Mouse (Mus musculus): ENCODE results near the gene Cfap36. TPM values are rescaled to one million over a fixed set of nuclear protein-coding genes. Genes with fewer than 3 reads are reported as not detected.

The Cfap36 gene
- polyA plus RNA-seq, 1 experiment from 2014 or later = 127 TPM

DNA sequence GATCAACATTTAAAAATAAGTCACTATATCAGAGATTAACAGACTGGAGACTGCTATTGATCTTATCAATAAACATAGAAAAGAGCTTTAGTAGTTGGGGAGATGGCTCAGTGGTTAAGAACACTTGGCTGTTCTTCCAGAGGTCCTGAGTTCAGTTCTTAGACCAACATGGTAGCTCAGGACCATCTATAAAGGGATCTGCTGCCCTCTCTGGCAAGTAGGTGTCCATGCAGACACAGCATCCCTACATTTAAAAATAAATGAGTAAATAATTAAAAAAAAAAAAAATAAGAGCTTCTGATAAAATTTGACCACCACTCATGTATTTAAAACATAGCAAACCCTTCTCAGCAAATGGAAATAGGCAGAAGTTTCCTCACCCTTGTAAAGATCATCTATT, 9.2 kb downstream of the Cfap36 start:
- Histone ChIP-seq H3K4me3 (no peak overlapping the region), H3K4me1 (replicated peaks) (no peaks in the 10 kb centered on the region; the same call in 1 of the 2 replicates), H3K9ac (no peak overlapping the region), H3K9me3 (no peaks in the 10 kb centered on the region), H3K36me3 (peaks cover 31% of the 10 kb centered on the region), H3K27ac (replicated peaks) (no peak overlapping the region), H3K4me2 (no peak overlapping the region), H3K27me3 (no peaks in the 10 kb centered on the region)
- no peak for ATAC-seq (ENCODE audit: low FRiP score, low read depth)

DNA sequence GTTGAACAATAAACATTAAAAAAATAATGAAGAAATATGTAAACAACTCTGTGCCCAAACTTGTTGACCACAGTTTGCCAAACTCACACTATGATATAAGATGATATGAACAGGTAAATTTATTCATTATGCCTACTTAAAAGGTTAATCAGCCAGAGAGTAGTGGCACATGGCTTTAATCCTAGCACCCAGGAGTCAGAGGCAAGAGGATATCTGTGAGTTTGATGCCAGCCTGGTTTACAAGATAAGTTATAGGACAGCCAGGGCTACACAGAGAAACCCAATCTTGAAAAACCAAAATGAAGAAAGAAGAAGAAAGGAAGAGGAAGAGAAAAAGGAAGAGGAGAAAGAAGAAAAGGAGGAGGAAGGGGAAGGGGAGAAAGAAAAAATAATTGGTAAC, 9.8 kb downstream of the Cfap36 start:
- Histone ChIP-seq H3K4me1 (replicated peaks) (no peaks in the 10 kb centered on the region; the same call in 1 of the 2 replicates), H3K4me3 (no peak overlapping the region)
- ATAC-seq (ENCODE audit: low FRiP score, low read depth) = no peak

DNA sequence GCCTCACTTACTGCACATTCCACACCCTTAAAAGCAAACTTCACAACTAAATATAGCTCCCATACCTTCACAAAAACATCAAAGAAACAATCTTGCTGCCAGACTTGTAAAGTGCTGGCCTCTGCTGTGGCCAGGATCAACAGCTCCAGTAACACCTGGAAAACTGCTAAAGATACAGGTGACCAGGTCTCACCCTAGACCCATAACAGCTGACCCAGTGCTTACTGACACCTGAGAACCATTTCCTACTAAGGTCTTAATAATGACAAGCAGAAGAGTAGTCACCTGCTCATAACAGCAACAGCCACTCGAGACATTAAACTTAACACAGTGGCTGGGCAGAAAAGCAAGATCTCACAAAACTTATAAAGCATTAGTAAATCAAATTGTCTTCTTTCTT, 13.6 kb downstream of the Cfap36 start:
- Histone ChIP-seq H3K27ac (replicated peaks) (no peak overlapping the region), H3K4me2 (no peak overlapping the region), H3K27me3 (no peaks in the 10 kb centered on the region), H3K4me1 (replicated peaks) (no peaks in the 10 kb centered on the region; the same call in 1 of the 2 replicates), H3K36me3 (peaks cover 29% of the 10 kb centered on the region), H3K4me3 (no peak overlapping the region), H3K9me3 (no peaks in the 10 kb centered on the region), H3K9ac (no peak overlapping the region)
- 90% methylated on average over 1 of the region's 1 CpGs for WGBS
- ATAC-seq (ENCODE audit: low FRiP score, low read depth) = no peak

More for the DNA sequence above, 9.8 kb downstream of the Cfap36 start:
- Histone ChIP-seq H3K36me3 (peaks cover 30% of the 10 kb centered on the region), H3K27ac (replicated peaks) (no peak overlapping the region), H3K27me3 (no peaks in the 10 kb centered on the region), H3K9me3 (no peaks in the 10 kb centered on the region), H3K9ac (no peak overlapping the region), H3K4me2 (no peak overlapping the region)

DNA sequence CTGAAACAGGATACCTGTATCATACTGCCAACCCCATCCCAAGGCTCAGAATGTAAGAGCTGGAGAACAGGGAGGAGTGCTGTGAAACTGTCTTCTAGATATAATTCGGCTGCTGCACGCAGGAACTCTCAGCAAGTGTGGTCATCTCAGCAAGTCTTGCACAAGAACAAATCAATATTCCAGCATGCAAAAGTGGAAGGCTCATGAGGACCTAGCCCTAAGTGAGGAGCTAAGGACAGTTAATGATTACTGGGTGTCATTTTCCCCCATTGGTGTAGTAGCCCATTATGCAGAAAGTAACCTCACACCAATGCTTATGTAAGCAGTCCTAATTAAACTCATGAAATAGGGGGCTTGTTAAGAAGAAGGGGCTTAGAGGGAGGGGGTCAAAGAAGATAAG, 18.3 kb downstream of the Cfap36 start:
- H3K27ac ChIP-seq (replicated peaks) = no peak overlapping the region
- no peak for ATAC-seq (ENCODE audit: low FRiP score, low read depth)
- H3K36me3 ChIP-seq = peaks cover 45% of the 10 kb centered on the region
- no peaks in the 10 kb centered on the region for H3K27me3 ChIP-seq
- no peaks in the 10 kb centered on the region for H3K4me1 ChIP-seq (replicated peaks)
- H3K4me3 ChIP-seq = no peak overlapping the region
- H3K9me3 ChIP-seq = no peaks in the 10 kb centered on the region
- H3K4me2 ChIP-seq = no peak overlapping the region
- 93% methylated on average over 2 of the region's 2 CpGs for WGBS
- H3K9ac ChIP-seq = no peak overlapping the region

DNA sequence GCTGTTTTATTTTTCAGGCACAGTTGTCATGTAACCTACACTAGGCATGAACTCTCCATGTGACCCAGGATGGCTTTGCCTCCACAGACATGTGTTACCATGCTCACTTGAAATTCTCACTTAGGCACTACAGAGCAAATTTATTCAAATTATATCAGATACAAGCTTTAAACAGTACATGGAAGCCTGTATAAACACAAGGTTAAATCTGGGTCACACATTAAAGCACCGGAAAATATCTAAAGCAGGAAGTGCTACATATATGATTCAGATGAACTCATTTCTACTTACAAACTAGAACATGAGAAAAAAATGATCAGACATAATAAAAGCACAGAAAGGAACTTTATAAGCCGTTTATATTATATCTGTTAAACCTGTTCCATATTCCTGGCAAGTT, 22.5 kb downstream of the Cfap36 start:
- Histone ChIP-seq H3K9ac (no peak overlapping the region), H3K4me1 (replicated peaks) (no peaks in the 10 kb centered on the region), H3K27me3 (no peaks in the 10 kb centered on the region), H3K4me3 (no peak overlapping the region), H3K9me3 (no peaks in the 10 kb centered on the region), H3K36me3 (peaks cover 59% of the 10 kb centered on the region), H3K4me2 (no peak overlapping the region), H3K27ac (replicated peaks) (no peak overlapping the region)
- ATAC-seq (ENCODE audit: low FRiP score, low read depth) = no peak
- 95% methylated on average over 2 of the region's 2 CpGs for WGBS

DNA sequence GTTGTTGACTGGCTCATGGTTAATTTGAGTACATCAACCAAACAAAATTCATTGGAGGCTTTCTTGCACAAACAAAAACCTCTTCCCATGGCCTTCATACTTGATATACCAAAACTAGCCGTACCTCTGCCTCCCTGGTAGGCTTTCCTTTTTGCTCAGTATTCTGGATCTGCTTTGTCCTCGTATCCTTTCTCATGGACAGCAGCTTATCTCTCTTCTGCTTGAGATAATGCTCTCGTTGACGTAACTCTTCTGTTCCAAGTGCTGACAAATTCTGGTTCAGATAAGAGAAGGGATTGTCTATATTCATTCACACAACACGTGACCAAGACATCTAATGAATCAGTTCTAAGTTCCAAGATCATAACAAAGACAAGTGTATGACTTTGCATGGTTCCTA, 24.9 kb downstream of the Cfap36 start:
- no peaks in the 10 kb centered on the region for H3K4me1 ChIP-seq (replicated peaks)
- H3K36me3 ChIP-seq = peaks cover 58% of the 10 kb centered on the region
- no peak overlapping the region for H3K9ac ChIP-seq
- H3K27me3 ChIP-seq = no peaks in the 10 kb centered on the region
- H3K4me2 ChIP-seq = no peak overlapping the region
- ATAC-seq (ENCODE audit: low FRiP score, low read depth) = no peak
- H3K27ac ChIP-seq (replicated peaks) = no peak overlapping the region
- 95% methylated on average over 5 of the region's 5 CpGs for WGBS
- H3K4me3 ChIP-seq = no peak overlapping the region
- H3K9me3 ChIP-seq = no peaks in the 10 kb centered on the region

DNA sequence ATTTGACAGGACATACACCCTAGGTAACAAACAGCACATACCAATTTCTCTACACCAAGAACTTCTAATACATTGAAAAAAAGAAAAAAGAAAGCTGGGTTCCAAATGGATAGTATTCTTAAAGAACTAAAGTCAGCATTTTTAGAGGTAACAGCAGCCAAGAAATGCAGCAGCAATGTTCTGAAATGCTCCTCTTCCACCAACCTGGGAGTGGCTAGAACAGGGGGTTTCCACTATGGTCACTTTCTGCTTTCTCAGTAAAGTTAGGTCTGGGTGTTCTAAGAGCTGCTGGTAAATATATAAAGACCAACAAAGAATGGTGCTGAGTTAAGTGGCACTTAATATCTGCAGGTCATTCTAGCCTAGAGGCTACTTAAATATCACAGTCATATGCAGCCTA, 28.2 kb downstream of the Cfap36 start:
- Histone ChIP-seq H3K9me3 (no peaks in the 10 kb centered on the region), H3K4me1 (replicated peaks) (no peaks in the 10 kb centered on the region), H3K9ac (no peak overlapping the region), H3K27me3 (no peaks in the 10 kb centered on the region), H3K4me2 (no peak overlapping the region), H3K36me3 (peaks cover 72% of the 10 kb centered on the region), H3K27ac (replicated peaks) (no peak overlapping the region), H3K4me3 (no peak overlapping the region)
- no peak for ATAC-seq (ENCODE audit: low FRiP score, low read depth)

- 93% methylated on average over 2 of the region's 2 CpGs for WGBS
Measured at GRCm38 (mm10) chr11:29216196-29216595, 31.0 kb downstream of the Cfap36 start.

GRCm38 (mm10) chr11:29209774-29210173, 37.4 kb downstream of the Cfap36 start:
- peaks cover 36% of the 10 kb centered on the region for H3K36me3 ChIP-seq
- H3K27ac ChIP-seq (replicated peaks) = no peak overlapping the region
- no peaks in the 10 kb centered on the region for H3K4me1 ChIP-seq (replicated peaks)
- H3K4me3 ChIP-seq = no peak overlapping the region
- H3K27me3 ChIP-seq = no peaks in the 10 kb centered on the region
- WGBS = 93% methylated on average over 2 of the region's 2 CpGs
- no peak overlapping the region for H3K9ac ChIP-seq
- no peak for ATAC-seq (ENCODE audit: low FRiP score, low read depth)
- H3K4me2 ChIP-seq = no peak overlapping the region
- H3K9me3 ChIP-seq = no peaks in the 10 kb centered on the region

More at GRCm38 (mm10) chr11:29216196-29216595, 31.0 kb downstream of the Cfap36 start:
- Histone ChIP-seq H3K4me3 (no peak overlapping the region), H3K36me3 (peaks cover 64% of the 10 kb centered on the region), H3K27ac (replicated peaks) (no peak overlapping the region), H3K9ac (no peak overlapping the region), H3K9me3 (no peaks in the 10 kb centered on the region), H3K27me3 (no peaks in the 10 kb centered on the region), H3K4me1 (replicated peaks) (no peaks in the 10 kb centered on the region), H3K4me2 (no peak overlapping the region)
- ATAC-seq (ENCODE audit: low FRiP score, low read depth) = no peak

DNA sequence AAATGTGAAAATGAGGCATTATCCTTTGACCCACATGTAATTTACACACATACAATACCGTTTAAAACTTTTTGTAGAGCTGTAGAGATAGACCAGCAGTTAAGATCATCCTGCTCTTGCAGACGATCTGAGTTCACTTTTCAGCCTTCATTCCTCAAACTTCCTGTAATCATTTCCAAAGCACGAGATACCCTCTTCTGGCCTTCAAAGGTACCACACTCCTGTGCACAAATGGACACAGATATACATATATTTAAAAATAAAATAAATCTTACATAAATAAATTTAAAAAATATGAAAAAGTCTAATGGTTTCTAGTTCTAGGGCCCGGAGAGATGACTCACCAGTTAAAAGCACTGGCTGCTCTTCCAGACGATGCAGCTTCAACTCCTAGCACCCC, 43.6 kb downstream of the Cfap36 start:
- no peak overlapping the region for H3K27ac ChIP-seq (replicated peaks)
- no peaks in the 10 kb centered on the region for H3K4me1 ChIP-seq (replicated peaks)
- no peak overlapping the region for H3K4me2 ChIP-seq
- H3K4me3 ChIP-seq = no peak overlapping the region
- no peak for ATAC-seq (ENCODE audit: low FRiP score, low read depth)
- no peaks in the 10 kb centered on the region for H3K27me3 ChIP-seq
- peaks cover 42% of the 10 kb centered on the region for H3K36me3 ChIP-seq
- WGBS = 81% methylated on average over 5 of the region's 5 CpGs
- no peaks in the 10 kb centered on the region for H3K9me3 ChIP-seq
- H3K9ac ChIP-seq = no peak overlapping the region

GRCm38 (mm10) chr11:29188981-29189380, 58.2 kb downstream of the Cfap36 start:
- Histone ChIP-seq H3K9ac (no peak overlapping the region), H3K4me1 (replicated peaks) (no peaks in the 10 kb centered on the region), H3K27ac (replicated peaks) (no peak overlapping the region), H3K27me3 (no peaks in the 10 kb centered on the region), H3K4me2 (no peak overlapping the region), H3K9me3 (no peaks in the 10 kb centered on the region), H3K36me3 (peaks cover 35% of the 10 kb centered on the region), H3K4me3 (no peak overlapping the region)
- ATAC-seq (ENCODE audit: low FRiP score, low read depth) = no peak
- WGBS = 88% methylated on average over 2 of the region's 2 CpGs

GRCm38 (mm10) chr11:29181751-29182150, 65.5 kb downstream of the Cfap36 start:
- Histone ChIP-seq H3K27ac (replicated peaks) (no peak overlapping the region), H3K4me3 (no peak overlapping the region), H3K4me2 (no peak overlapping the region), H3K9me3 (no peaks in the 10 kb centered on the region), H3K27me3 (no peaks in the 10 kb centered on the region), H3K9ac (no peak overlapping the region), H3K36me3 (peaks cover 31% of the 10 kb centered on the region), H3K4me1 (replicated peaks) (no peaks in the 10 kb centered on the region)
- 95% methylated on average over 5 of the region's 5 CpGs for WGBS
- ATAC-seq (ENCODE audit: low FRiP score, low read depth) = no peak

- no peak; the same call in 1 of the 2 replicates for ATAC-seq (ENCODE audit: low FRiP score, low read depth)
- H3K27me3 ChIP-seq = no peaks in the 10 kb centered on the region
- no peaks in the 10 kb centered on the region for H3K4me1 ChIP-seq (replicated peaks)
- no peak overlapping the region for H3K4me3 ChIP-seq
- no peak overlapping the region for H3K27ac ChIP-seq (replicated peaks)
- H3K9me3 ChIP-seq = no peaks in the 10 kb centered on the region
- H3K9ac ChIP-seq = no peak overlapping the region
- WGBS = 70% methylated on average over 3 of the region's 3 CpGs
- H3K4me2 ChIP-seq = no peak overlapping the region
- H3K36me3 ChIP-seq = peaks cover 21% of the 10 kb centered on the region
Measured at GRCm38 (mm10) chr11:29180657-29181056, 66.6 kb downstream of the Cfap36 start.

Data from hindbrain, embryonic 15.5 days (tissue).